Mouse (Mus musculus) C2C12 (cell line): ENCODE data around the gene Slc2a8. TPM values are rescaled to one million over a fixed set of nuclear protein-coding genes. Genes with fewer than 3 reads are reported as not detected.

Source experiments
- H3K27me3 ChIP-seq: one replicate; pipeline ENCODE4 v1.6.1; 2011; ENCODE audit not compliant: control insufficient read depth, insufficient read depth, insufficient read length
- H3K36me3 ChIP-seq: one replicate; pipeline ENCODE4 v1.6.1; 2011; ENCODE audit not compliant: control insufficient read depth, insufficient read depth
- H3K4me3 ChIP-seq: one replicate; pipeline ENCODE4 v1.5.1; 2011; ENCODE audit warnings: mild to moderate bottlenecking, control low read depth; ENCODE audit not compliant: poor library complexity, insufficient read depth, severe bottlenecking
- H3K79me2 ChIP-seq: one replicate; pipeline ENCODE4 v1.6.1; 2011; ENCODE audit not compliant: control insufficient read depth, insufficient read depth
- H3K79me3 ChIP-seq: one replicate; pipeline ENCODE4 v1.6.1; 2011; ENCODE audit warnings: low read depth, control low read depth
- H3ac ChIP-seq: one replicate; pipeline ENCODE3; 2011; ENCODE audit warnings: low read depth; ENCODE audit not compliant: control insufficient read depth, insufficient read length
- CEBPB ChIP-seq: IDR thresholded peaks from one replicate; pipeline ENCODE4 v1.6.1; 2011; ENCODE audit warnings: low read depth, mild to moderate bottlenecking, control low read depth, moderate library complexity
- CTCF ChIP-seq: IDR thresholded peaks from one replicate; pipeline ENCODE4 v1.5.1; 2011; ENCODE audit not compliant: control insufficient read depth, insufficient read depth, insufficient read length
- FOSL1 ChIP-seq: IDR thresholded peaks from one replicate; pipeline ENCODE4 v1.8.0; 2011; ENCODE audit warnings: mild to moderate bottlenecking, low read length; ENCODE audit not compliant: poor library complexity, insufficient read depth, severe bottlenecking
- MAX ChIP-seq: IDR thresholded peaks from one replicate; pipeline ENCODE4 v1.6.1; 2011; ENCODE audit warnings: mild to moderate bottlenecking, control low read depth
- MYOD1 ChIP-seq: IDR thresholded peaks from one replicate; pipeline ENCODE4 v1.6.1; 2011; ENCODE audit warnings: low read depth; ENCODE audit not compliant: control insufficient read depth, insufficient read length
- MYOG ChIP-seq: IDR thresholded peaks from one replicate; pipeline ENCODE4 v1.6.1; 2011; ENCODE audit not compliant: control insufficient read depth, insufficient read length; ENCODE audit errors: extremely low read depth
- USF1 ChIP-seq: IDR thresholded peaks from one replicate; pipeline ENCODE4 v1.6.1; 2011; ENCODE audit warnings: low read depth, mild to moderate bottlenecking, control low read depth, moderate library complexity
- long read RNA-seq, 2 experiments: library from polyadenylated mRNA; unstranded; transcript quantifications; one replicate each; pipeline ENCODE4 v2.0.0; 2019 to 2020
- polyA plus RNA-seq: library from polyadenylated mRNA; unstranded; fragments of >200 nt; fragmentation: generic; extraction: Trizol; gene quantifications from one replicate; pipeline ENCODE4 v1.2.1, GENCODE M21; 2012; ENCODE audit warnings: missing spikeins

Slc2a8 gene
- 4.3 TPM for polyA plus RNA-seq
- long read RNA-seq, experiment 1, transcript Slc2a8-201 (10 exons, 2,108 nt), result major isoform, 14 of 21 reads
- long read RNA-seq, experiment 1, partial matches to known transcripts, result 2 of 21 reads
- long read RNA-seq, experiment 1, other reads (novel, unspliced or antisense), result 5 of 21 reads
- long read RNA-seq, experiment 2, transcript Slc2a8-201 (10 exons, 2,108 nt), result major isoform, 34 of 52 reads
- long read RNA-seq, experiment 2, partial matches to known transcripts, result 1 of 52 reads
- long read RNA-seq, experiment 2, other reads (novel, unspliced or antisense), result 16 of 52 reads

DNA sequence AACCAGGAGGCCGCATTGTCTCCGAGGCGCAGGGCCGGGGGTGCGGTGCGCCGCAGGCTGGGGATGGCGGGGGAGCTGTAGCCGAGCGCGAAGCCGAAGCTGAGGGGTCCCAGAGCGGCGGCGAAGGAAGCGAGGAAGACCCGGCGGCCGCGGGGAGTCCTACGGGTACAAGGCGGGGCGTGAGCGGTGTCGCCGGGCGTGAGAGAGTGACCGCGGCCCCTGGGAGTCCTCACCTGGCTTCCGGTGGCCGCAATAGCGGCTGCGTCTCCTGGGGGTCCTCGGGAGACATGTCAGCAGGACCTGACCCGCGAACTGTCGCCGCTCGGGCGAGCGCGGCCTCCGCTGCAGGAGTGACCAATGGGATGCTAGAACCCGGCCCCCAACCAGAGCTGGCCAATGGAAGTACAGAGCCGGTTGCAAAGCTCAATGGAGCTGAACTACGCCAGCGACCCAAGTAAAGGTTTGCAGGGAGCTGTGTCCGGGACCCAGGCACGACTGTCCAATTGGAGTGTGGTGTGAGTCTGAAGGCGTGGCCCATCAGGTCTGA, at the start of gene Slc2a8:
TSS of gene Slc2a8 (minus strand) at position 359 of the 547 bp plus-strand sequence.
- no peak for TF ChIP-seq FOSL1
- no peak for TF ChIP-seq CEBPB
- TF ChIP-seq MAX, result no peak
- Histone ChIP-seq H3K36me3 (no peaks in the 10 kb centered on the region), H3K4me3 (peak within 1 kb of the TSS; percentile 57), H3K79me2 (no peaks in the 10 kb centered on the region), H3K27me3 (peaks cover 5% of the 10 kb centered on the region), H3K79me3 (no peaks in the 10 kb centered on the region), H3ac (peak within 1 kb of the TSS; percentile 74)

DNA sequence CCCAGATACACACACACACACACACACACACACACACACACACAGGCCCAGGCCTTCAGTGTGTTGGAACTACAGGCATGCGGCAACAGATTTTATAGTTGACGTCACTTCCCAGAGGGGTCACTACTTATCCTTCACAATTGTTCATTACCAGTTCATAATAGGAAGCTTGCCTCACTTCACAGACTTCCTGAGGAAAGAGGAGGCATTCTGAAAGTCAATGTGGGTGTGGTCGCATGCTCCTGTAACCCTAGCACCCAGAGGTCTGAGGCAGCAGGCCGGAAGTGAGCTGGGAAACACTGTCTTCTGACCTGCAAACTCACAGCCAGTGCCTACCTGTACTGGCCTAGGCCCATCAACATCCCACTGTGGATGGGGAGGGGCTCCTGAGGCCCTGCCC, 43.2 kb upstream of the Slc2a8 start:
- no peaks in the 10 kb centered on the region for H3K79me2 ChIP-seq
- H3ac ChIP-seq, result no peak overlapping the region
- no peak for TF ChIP-seq MYOD1
- no peak for TF ChIP-seq MYOG
- no peak for TF ChIP-seq CEBPB
- no peak for TF ChIP-seq MAX
- no peak for TF ChIP-seq FOSL1
- TF ChIP-seq CTCF, result no peak
- TF ChIP-seq USF1, result no peak
- H3K4me3 ChIP-seq, result no peak overlapping the region
- no peaks in the 10 kb centered on the region for H3K79me3 ChIP-seq
- peaks cover 3% of the 10 kb centered on the region for H3K27me3 ChIP-seq
- no peaks in the 10 kb centered on the region for H3K36me3 ChIP-seq

DNA sequence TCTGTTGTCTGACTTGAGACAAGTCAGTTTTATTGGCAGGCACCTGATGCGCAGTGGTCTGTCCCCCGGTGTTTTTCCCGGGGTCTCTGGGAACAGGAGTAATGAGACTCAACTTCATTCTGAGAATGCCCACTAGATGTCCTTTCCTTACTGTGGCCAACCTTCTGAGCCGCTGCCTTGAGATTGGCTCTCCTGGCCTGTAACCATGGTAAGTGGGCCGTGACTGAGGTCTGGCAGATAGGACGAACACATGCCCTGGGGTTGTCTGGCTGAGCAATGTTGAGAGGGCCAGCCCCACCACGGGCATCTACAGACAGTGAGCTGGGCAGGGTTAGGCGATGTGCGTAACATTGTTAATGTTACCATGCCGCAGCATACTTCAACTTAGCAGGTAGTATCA, 42.7 kb upstream of the Slc2a8 start:
- Histone ChIP-seq H3K36me3 (no peaks in the 10 kb centered on the region), H3ac (no peak overlapping the region), H3K27me3 (peaks cover 3% of the 10 kb centered on the region), H3K79me2 (no peaks in the 10 kb centered on the region), H3K79me3 (no peaks in the 10 kb centered on the region), H3K4me3 (no peak overlapping the region)
- TF ChIP-seq CEBPB (no peak), MYOD1 (no peak), MAX (no peak), FOSL1 (no peak), CTCF (no peak), USF1 (no peak), MYOG (no peak)

DNA sequence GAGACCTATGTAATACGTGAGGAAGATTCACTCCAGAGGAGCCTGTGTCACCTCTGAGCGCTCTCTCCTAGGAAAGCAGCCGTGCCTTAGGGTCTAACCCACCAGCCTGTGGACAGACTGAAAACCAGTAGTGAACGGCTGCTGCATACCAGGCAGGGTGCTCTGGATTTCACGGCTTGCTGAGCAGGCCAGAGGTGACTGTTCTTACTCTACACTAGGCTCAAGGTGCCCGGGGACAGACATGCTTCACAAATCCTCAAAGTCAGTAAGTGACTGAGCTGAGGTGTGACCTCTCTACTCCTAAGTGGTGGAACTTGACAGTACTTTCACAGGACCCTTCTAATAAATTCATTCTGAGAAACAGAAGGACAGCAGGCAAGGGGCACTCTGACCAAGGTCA, 41.0 kb upstream of the Slc2a8 start:
- TF ChIP-seq FOSL1, result no peak
- no peak for TF ChIP-seq CEBPB
- no peak for TF ChIP-seq MYOD1
- TF ChIP-seq MAX, result no peak
- no peak for TF ChIP-seq USF1
- TF ChIP-seq MYOG, result no peak
- no peak for TF ChIP-seq CTCF
- no peaks in the 10 kb centered on the region for H3K79me2 ChIP-seq
- H3K27me3 ChIP-seq, result peaks cover 3% of the 10 kb centered on the region
- no peak overlapping the region for H3ac ChIP-seq
- no peaks in the 10 kb centered on the region for H3K79me3 ChIP-seq
- no peak overlapping the region for H3K4me3 ChIP-seq
- no peaks in the 10 kb centered on the region for H3K36me3 ChIP-seq

DNA sequence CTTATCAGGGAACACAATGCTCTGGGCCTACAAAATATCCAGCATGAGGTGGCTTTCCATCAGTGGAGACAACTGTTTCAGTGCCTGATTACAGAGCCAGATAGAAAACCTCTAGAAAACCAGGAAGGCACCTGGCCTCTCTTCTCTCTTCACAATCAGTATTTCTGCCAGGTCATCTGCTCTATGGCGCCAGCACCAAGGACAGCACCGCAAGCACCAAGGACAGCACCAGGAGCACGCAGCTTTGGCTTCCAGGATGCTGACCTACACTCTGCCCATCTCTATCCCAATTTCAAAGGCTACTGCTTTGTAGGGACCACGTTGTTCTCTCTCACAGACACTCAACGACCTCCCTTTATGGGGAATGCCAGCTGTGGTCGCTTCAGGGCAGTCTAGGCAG, 36.1 kb upstream of the Slc2a8 start:
- TF ChIP-seq MYOD1 (no peak), MAX (peak; percentile 97)
- H3K36me3 ChIP-seq, result no peaks in the 10 kb centered on the region
- H3K79me2 ChIP-seq, result no peaks in the 10 kb centered on the region
- no peak overlapping the region for H3K4me3 ChIP-seq
- H3K27me3 ChIP-seq, result peaks cover 8% of the 10 kb centered on the region
- no peaks in the 10 kb centered on the region for H3K79me3 ChIP-seq
- H3ac ChIP-seq, result no peak overlapping the region

DNA sequence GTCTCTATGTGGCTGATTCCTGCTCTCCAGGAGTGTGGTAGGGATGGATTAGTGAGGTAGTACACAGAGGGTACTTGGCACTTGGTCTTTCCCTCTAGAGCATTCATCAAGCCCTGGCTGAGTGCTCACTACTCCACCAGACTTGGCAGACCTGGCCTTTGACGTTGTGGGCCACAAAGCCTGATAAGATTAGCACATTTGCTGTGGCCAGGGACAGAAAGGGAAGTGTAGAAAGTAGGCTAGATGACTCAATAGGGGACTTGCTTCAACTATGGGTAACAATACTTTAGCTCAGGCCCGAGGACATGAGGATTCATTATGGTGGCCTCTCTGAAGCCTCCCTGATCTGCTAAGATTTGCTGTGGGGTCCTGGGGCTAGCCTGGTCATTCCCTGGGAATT, 35.3 kb upstream of the Slc2a8 start:
- TF ChIP-seq USF1, result no peak
- no peak for TF ChIP-seq MYOD1
- TF ChIP-seq CEBPB, result no peak
- no peaks in the 10 kb centered on the region for H3K36me3 ChIP-seq

More for the DNA sequence above, 35.3 kb upstream of the Slc2a8 start:
- Histone ChIP-seq H3K27me3 (peaks cover 5% of the 10 kb centered on the region), H3K79me3 (no peaks in the 10 kb centered on the region), H3K4me3 (no peak overlapping the region), H3ac (no peak overlapping the region), H3K79me2 (no peaks in the 10 kb centered on the region)
